Mouse (Mus musculus): Measurements from ENCODE around the gene Ttll7.

Ttll7 gene

GRCm38 (mm10) chr3:146994670-146995415 lies 142.7 kb downstream of the Ttll7 start:
- DNase-seq (ENCODE audit: low spot score): no peak

GRCm38 (mm10) chr3:146999148-146999547 lies 147.0 kb downstream of the Ttll7 start:
- no peak for DNase-seq (ENCODE audit: low spot score)

- DNase-seq (ENCODE audit: low spot score): no peak
Observed at GRCm38 (mm10) chr3:147000963-147001362, 148.8 kb downstream of the Ttll7 start.

- DNase-seq (ENCODE audit: low spot score): no peak
Observed at GRCm38 (mm10) chr3:147001557-147001956, 149.4 kb downstream of the Ttll7 start.

- no peak for DNase-seq (ENCODE audit: low spot score)
Observed at GRCm38 (mm10) chr3:147016506-147016905, 164.3 kb downstream of the Ttll7 start.

GRCm38 (mm10) chr3:147019506-147019905 lies 167.3 kb downstream of the Ttll7 start:
- no peak for DNase-seq (ENCODE audit: low spot score)

GRCm38 (mm10) chr3:147026248-147026647 lies 174.1 kb downstream of the Ttll7 start:
- no peak for DNase-seq (ENCODE audit: low spot score)

GRCm38 (mm10) chr3:147028382-147028781 lies 176.2 kb downstream of the Ttll7 start:
- DNase-seq (ENCODE audit: low spot score): no peak

GRCm38 (mm10) chr3:147029718-147030117 lies 177.6 kb downstream of the Ttll7 start:
- DNase-seq (ENCODE audit: low spot score): no peak

GRCm38 (mm10) chr3:147030266-147030880 lies 178.2 kb downstream of the Ttll7 start:
- no peak for DNase-seq (ENCODE audit: low spot score)

All from layer of hippocampus, adult 11-12 months (tissue).